Mouse (Mus musculus) natural killer cell, adult 2 months (primary cell): ENCODE results near the gene Calr.

Experiments
- DNase-seq, 2 experiments: peaks; one replicate each; pipeline ENCODE4 v3.0.0; 2022; ENCODE audit warnings: low spot score in 2 of 2

Calr gene

GRCm38 (mm10) chr8:84815547-84815946 is 31.2 kb downstream of the Calr start:
- peak; percentile 89 to 93 for DNase-seq

- DNase-seq: no peak
These were observed 31.9 kb downstream of the Calr start for GRCm38 (mm10) chr8:84814555-84815441.

GRCm38 (mm10) chr8:84814240-84814554 is 32.5 kb downstream of the Calr start:
- no peak for DNase-seq

- no peak for DNase-seq
These were observed 32.9 kb downstream of the Calr start for GRCm38 (mm10) chr8:84813830-84814229.

- DNase-seq: peak; percentile 70 to 80
These were observed 33.7 kb downstream of the Calr start for GRCm38 (mm10) chr8:84813059-84813458.

- DNase-seq: no peak
These were observed 35.4 kb downstream of the Calr start for GRCm38 (mm10) chr8:84811303-84811702.

GRCm38 (mm10) chr8:84810896-84811295 is 35.8 kb downstream of the Calr start:
- peak; percentile 80 to 88 for DNase-seq

GRCm38 (mm10) chr8:84809941-84810280 is 36.8 kb downstream of the Calr start:
- no peak for DNase-seq

GRCm38 (mm10) chr8:84809109-84809940 is 37.4 kb downstream of the Calr start:
- DNase-seq: no peak

GRCm38 (mm10) chr8:84806031-84806430 is 40.7 kb downstream of the Calr start:
- DNase-seq: no peak

- DNase-seq: peak in 1 of 2 experiments; percentile 20
These were observed 46.5 kb downstream of the Calr start, which contains the start of gene Nfix for GRCm38 (mm10) chr8:84799999-84800831. Nfix (minus strand) TSS chr8:84800344.

GRCm38 (mm10) chr8:84799136-84799931 is 47.4 kb downstream of the Calr start:
- no peak for DNase-seq

GRCm38 (mm10) chr8:84798446-84799135 is 48.1 kb downstream of the Calr start:
- DNase-seq: no peak

- DNase-seq: no peak
These were observed 48.8 kb downstream of the Calr start for GRCm38 (mm10) chr8:84797971-84798370.

- DNase-seq: no peak
These were observed 49.4 kb downstream of the Calr start for GRCm38 (mm10) chr8:84797256-84797797.

GRCm38 (mm10) chr8:84794486-84794885 is 52.2 kb downstream of the Calr start:
- DNase-seq: no peak

GRCm38 (mm10) chr8:84793791-84794485 is 52.8 kb downstream of the Calr start:
- DNase-seq: no peak

- no peak for DNase-seq
These were observed 53.6 kb downstream of the Calr start for GRCm38 (mm10) chr8:84793134-84793533.

GRCm38 (mm10) chr8:84792429-84792947 is 54.2 kb downstream of the Calr start:
- DNase-seq: no peak
